Mouse (Mus musculus): ENCODE results near the gene Sema3f. TPM values are rescaled to one million over a fixed set of nuclear protein-coding genes. Genes with fewer than 3 reads are reported as not detected.

Sema3f gene
- polyA plus RNA-seq, 1 experiment from 2014 or later = 13.2 TPM

GRCm38 (mm10) chr9:107693433-107693987 is 16.8 kb downstream of the Sema3f start:
- Histone ChIP-seq H3K27me3 (ENCODE audit: control insufficient read depth, insufficient read depth, low read length) (no peaks in the 10 kb centered on the region), H3K9ac (ENCODE audit: low read length) (no peak overlapping the region), H3K4me1 (replicated peaks; ENCODE audit: control insufficient read depth, insufficient read depth, low read length) (peaks cover 22% of the 10 kb centered on the region), H3K9me3 (ENCODE audit: control insufficient read depth, low read length) (no peaks in the 10 kb centered on the region), H3K27ac (ENCODE audit: low read depth, low read length) (no peak overlapping the region), H3K36me3 (ENCODE audit: control insufficient read depth, insufficient read depth, low read length) (no peaks in the 10 kb centered on the region), H3K4me2 (ENCODE audit: low read depth, low read length, severe bottlenecking) (no peak overlapping the region), H3K4me3 (ENCODE audit: low read depth, low read length) (no peak overlapping the region)
- WGBS = 68% methylated on average over 4 of the region's 4 CpGs
- no peak for ATAC-seq (replicated peaks; ENCODE audit: low FRiP score)
- DNase-seq (ENCODE audit: low spot score) = no peak

DNA sequence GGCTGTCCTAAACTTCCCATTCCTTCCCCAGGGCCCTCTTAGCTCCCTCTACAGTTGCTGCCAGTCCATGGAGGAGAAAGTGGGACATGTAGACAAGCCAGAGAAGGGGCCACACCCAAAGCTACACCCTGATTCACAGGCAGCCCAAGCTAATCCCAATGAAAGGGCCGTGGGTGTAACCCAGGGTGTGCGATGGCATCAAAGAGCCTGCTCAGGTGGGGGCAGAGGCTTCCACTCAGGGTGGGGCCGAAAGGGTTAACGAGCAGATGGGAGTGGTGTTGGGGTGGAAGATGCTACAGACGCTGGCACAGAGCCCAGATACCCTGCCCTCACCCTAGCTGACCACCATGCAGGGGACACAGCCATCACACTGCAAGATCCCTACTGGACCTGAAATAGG is 17.5 kb downstream of the Sema3f start:
- no peaks in the 10 kb centered on the region for H3K27me3 ChIP-seq (ENCODE audit: control insufficient read depth, insufficient read depth, low read length)
- no peaks in the 10 kb centered on the region for H3K9me3 ChIP-seq (ENCODE audit: control insufficient read depth, low read length)
- ATAC-seq (replicated peaks; ENCODE audit: low FRiP score) = no peak
- H3K4me3 ChIP-seq (ENCODE audit: low read depth, low read length) = no peak overlapping the region
- peaks cover 15% of the 10 kb centered on the region for H3K4me1 ChIP-seq (replicated peaks; ENCODE audit: control insufficient read depth, insufficient read depth, low read length)
- H3K4me2 ChIP-seq (ENCODE audit: low read depth, low read length, severe bottlenecking) = no peak overlapping the region
- H3K27ac ChIP-seq (ENCODE audit: low read depth, low read length) = no peak overlapping the region
- no peak for DNase-seq (ENCODE audit: low spot score)
- H3K9ac ChIP-seq (ENCODE audit: low read length) = no peak overlapping the region
- H3K36me3 ChIP-seq (ENCODE audit: control insufficient read depth, insufficient read depth, low read length) = no peaks in the 10 kb centered on the region
- 70% methylated on average over 5 of the region's 5 CpGs for WGBS

DNA sequence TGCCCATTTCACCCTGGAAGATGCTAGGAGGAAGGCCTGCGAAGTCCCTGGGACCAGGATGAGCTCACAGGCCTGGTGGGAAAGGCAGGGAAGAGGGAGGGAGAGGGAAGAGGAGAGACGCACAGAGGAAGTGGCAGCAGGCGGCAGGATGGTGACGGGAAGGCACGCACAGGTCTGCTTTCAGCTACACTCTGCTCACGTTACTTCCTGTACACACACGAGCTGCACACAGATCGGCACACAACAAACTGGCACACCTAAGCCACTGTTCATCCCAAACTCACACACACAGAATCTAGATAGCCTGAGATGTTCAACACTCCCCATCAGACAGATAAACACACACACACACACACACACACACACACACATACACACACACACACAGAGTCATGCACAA is 19.9 kb downstream of the Sema3f start:
- Histone ChIP-seq H3K4me1 (replicated peaks; ENCODE audit: control insufficient read depth, insufficient read depth, low read length) (no peaks in the 10 kb centered on the region), H3K4me2 (ENCODE audit: low read depth, low read length, severe bottlenecking) (no peak overlapping the region), H3K4me3 (ENCODE audit: low read depth, low read length) (no peak overlapping the region), H3K36me3 (ENCODE audit: control insufficient read depth, insufficient read depth, low read length) (no peaks in the 10 kb centered on the region), H3K27ac (ENCODE audit: low read depth, low read length) (no peak overlapping the region), H3K9ac (ENCODE audit: low read length) (no peak overlapping the region), H3K27me3 (ENCODE audit: control insufficient read depth, insufficient read depth, low read length) (no peaks in the 10 kb centered on the region), H3K9me3 (ENCODE audit: control insufficient read depth, low read length) (no peaks in the 10 kb centered on the region)
- DNase-seq (ENCODE audit: low spot score) = no peak
- WGBS = 81% methylated on average over 8 of the region's 8 CpGs
- no peak for ATAC-seq (replicated peaks; ENCODE audit: low FRiP score)

- ATAC-seq (replicated peaks; ENCODE audit: low FRiP score) = no peak
- H3K9me3 ChIP-seq (ENCODE audit: control insufficient read depth, low read length) = no peaks in the 10 kb centered on the region
- H3K27me3 ChIP-seq (ENCODE audit: control insufficient read depth, insufficient read depth, low read length) = no peaks in the 10 kb centered on the region
- WGBS = 86% methylated on average over 7 of the region's 7 CpGs
- H3K4me1 ChIP-seq (replicated peaks; ENCODE audit: control insufficient read depth, insufficient read depth, low read length) = no peaks in the 10 kb centered on the region
- H3K36me3 ChIP-seq (ENCODE audit: control insufficient read depth, insufficient read depth, low read length) = no peaks in the 10 kb centered on the region
- no peak overlapping the region for H3K9ac ChIP-seq (ENCODE audit: low read length)
- no peak overlapping the region for H3K4me2 ChIP-seq (ENCODE audit: low read depth, low read length, severe bottlenecking)
- no peak overlapping the region for H3K4me3 ChIP-seq (ENCODE audit: low read depth, low read length)
- H3K27ac ChIP-seq (ENCODE audit: low read depth, low read length) = no peak overlapping the region
- DNase-seq (ENCODE audit: low spot score) = no peak
Observed at GRCm38 (mm10) chr9:107688939-107689338, 21.3 kb downstream of the Sema3f start.

DNA sequence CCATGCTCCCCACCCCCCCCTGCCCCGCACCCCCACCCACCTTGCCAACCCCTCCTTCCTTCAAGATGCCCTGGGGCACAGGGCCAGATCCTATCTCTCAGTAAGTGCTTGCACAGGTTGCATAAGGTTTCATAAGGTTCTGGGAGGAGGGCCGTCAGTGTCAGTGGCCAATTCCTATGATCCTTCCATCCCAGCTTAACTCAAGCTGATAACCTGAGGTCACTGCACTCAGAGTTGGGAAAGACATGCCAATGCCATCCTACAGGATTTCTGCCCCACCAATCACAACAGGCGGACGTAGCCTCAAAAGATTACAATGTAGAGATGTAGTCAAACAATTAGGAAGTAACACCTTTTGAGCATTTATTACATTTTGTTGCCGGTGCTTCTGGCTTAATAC is 21.9 kb downstream of the Sema3f start:
- H3K4me2 ChIP-seq (ENCODE audit: low read depth, low read length, severe bottlenecking) = no peak overlapping the region
- H3K27ac ChIP-seq (ENCODE audit: low read depth, low read length) = no peak overlapping the region
- no peak for DNase-seq (ENCODE audit: low spot score)
- ATAC-seq (replicated peaks; ENCODE audit: low FRiP score) = no peak
- WGBS = 88% methylated on average over 5 of the region's 5 CpGs
- H3K36me3 ChIP-seq (ENCODE audit: control insufficient read depth, insufficient read depth, low read length) = no peaks in the 10 kb centered on the region
- H3K27me3 ChIP-seq (ENCODE audit: control insufficient read depth, insufficient read depth, low read length) = no peaks in the 10 kb centered on the region
- no peaks in the 10 kb centered on the region for H3K9me3 ChIP-seq (ENCODE audit: control insufficient read depth, low read length)
- no peak overlapping the region for H3K4me3 ChIP-seq (ENCODE audit: low read depth, low read length)
- H3K9ac ChIP-seq (ENCODE audit: low read length) = no peak overlapping the region
- no peaks in the 10 kb centered on the region for H3K4me1 ChIP-seq (replicated peaks; ENCODE audit: control insufficient read depth, insufficient read depth, low read length)

- Histone ChIP-seq H3K36me3 (ENCODE audit: control insufficient read depth, insufficient read depth, low read length) (no peaks in the 10 kb centered on the region), H3K27me3 (ENCODE audit: control insufficient read depth, insufficient read depth, low read length) (no peaks in the 10 kb centered on the region), H3K4me1 (replicated peaks; ENCODE audit: control insufficient read depth, insufficient read depth, low read length) (no peaks in the 10 kb centered on the region), H3K9me3 (ENCODE audit: control insufficient read depth, low read length) (no peaks in the 10 kb centered on the region), H3K4me3 (ENCODE audit: low read depth, low read length) (no peak overlapping the region), H3K4me2 (ENCODE audit: low read depth, low read length, severe bottlenecking) (no peak overlapping the region), H3K9ac (ENCODE audit: low read length) (no peak overlapping the region), H3K27ac (ENCODE audit: low read depth, low read length) (no peak overlapping the region)
- DNase-seq (ENCODE audit: low spot score) = peak; percentile 81
- ATAC-seq (replicated peaks; ENCODE audit: low FRiP score) = peak; percentile 74; the same call in 1 of the 2 replicates
- 38% methylated on average over 17 of the region's 17 CpGs for WGBS
Observed at GRCm38 (mm10) chr9:107685231-107685981, 24.9 kb downstream of the Sema3f start.

GRCm38 (mm10) chr9:107682405-107682804 is 27.9 kb downstream of the Sema3f start:
- H3K9me3 ChIP-seq (ENCODE audit: control insufficient read depth, low read length) = no peaks in the 10 kb centered on the region
- no peak overlapping the region for H3K27ac ChIP-seq (ENCODE audit: low read depth, low read length)
- ATAC-seq (replicated peaks; ENCODE audit: low FRiP score) (no peak), DNase-seq (ENCODE audit: low spot score) (no peak)
- H3K36me3 ChIP-seq (ENCODE audit: control insufficient read depth, insufficient read depth, low read length) = no peaks in the 10 kb centered on the region
- peaks cover 2% of the 10 kb centered on the region for H3K27me3 ChIP-seq (ENCODE audit: control insufficient read depth, insufficient read depth, low read length)
- no peak overlapping the region for H3K4me3 ChIP-seq (ENCODE audit: low read depth, low read length)
- 90% methylated on average over 20 of the region's 20 CpGs for WGBS
- no peak overlapping the region for H3K4me2 ChIP-seq (ENCODE audit: low read depth, low read length, severe bottlenecking)
- H3K9ac ChIP-seq (ENCODE audit: low read length) = no peak overlapping the region
- no peaks in the 10 kb centered on the region for H3K4me1 ChIP-seq (replicated peaks; ENCODE audit: control insufficient read depth, insufficient read depth, low read length)

- DNase-seq (ENCODE audit: low spot score) (no peak), ATAC-seq (replicated peaks; ENCODE audit: low FRiP score) (no peak)
- H3K27ac ChIP-seq (ENCODE audit: low read depth, low read length) = no peak within 1 kb of the TSS
- peaks cover 13% of the 10 kb centered on the region for H3K27me3 ChIP-seq (ENCODE audit: control insufficient read depth, insufficient read depth, low read length)
- H3K36me3 ChIP-seq (ENCODE audit: control insufficient read depth, insufficient read depth, low read length) = no peaks in the 10 kb centered on the region
- no peak within 1 kb of the TSS for H3K4me2 ChIP-seq (ENCODE audit: low read depth, low read length, severe bottlenecking)
- no peaks in the 10 kb centered on the region for H3K9me3 ChIP-seq (ENCODE audit: control insufficient read depth, low read length)
- no peak within 1 kb of the TSS for H3K9ac ChIP-seq (ENCODE audit: low read length)
- peaks cover 5% of the 10 kb centered on the region; the same call in 1 of the 2 replicates for H3K4me1 ChIP-seq (replicated peaks; ENCODE audit: control insufficient read depth, insufficient read depth, low read length)
- 46% methylated on average over 5 of the region's 5 CpGs for WGBS
- no peak within 1 kb of the TSS for H3K4me3 ChIP-seq (ENCODE audit: low read depth, low read length)
Observed at GRCm38 (mm10) chr9:107679501-107679900, 30.8 kb downstream of the Sema3f start, which contains the start of gene Gnat1. Gnat1 (minus strand) TSS chr9:107679712.

GRCm38 (mm10) chr9:107678861-107679260 is 31.4 kb downstream of the Sema3f start:
- H3K27me3 ChIP-seq (ENCODE audit: control insufficient read depth, insufficient read depth, low read length) = peaks cover 13% of the 10 kb centered on the region
- WGBS = 98% methylated on average over 2 of the region's 2 CpGs
- no peaks in the 10 kb centered on the region for H3K9me3 ChIP-seq (ENCODE audit: control insufficient read depth, low read length)
- no peak overlapping the region for H3K4me2 ChIP-seq (ENCODE audit: low read depth, low read length, severe bottlenecking)
- H3K4me1 ChIP-seq (replicated peaks; ENCODE audit: control insufficient read depth, insufficient read depth, low read length) = peaks cover 5% of the 10 kb centered on the region; the same call in 1 of the 2 replicates
- H3K27ac ChIP-seq (ENCODE audit: low read depth, low read length) = no peak overlapping the region
- no peak overlapping the region for H3K9ac ChIP-seq (ENCODE audit: low read length)
- ATAC-seq (replicated peaks; ENCODE audit: low FRiP score) (no peak), DNase-seq (ENCODE audit: low spot score) (no peak)
- H3K36me3 ChIP-seq (ENCODE audit: control insufficient read depth, insufficient read depth, low read length) = no peaks in the 10 kb centered on the region
- no peak overlapping the region for H3K4me3 ChIP-seq (ENCODE audit: low read depth, low read length)

Measured in forebrain, embryonic 11.5 days (tissue).